Mouse (Mus musculus) CH12.LX (cell line): ENCODE data around the gene Ppp1r3c. TPM values are rescaled to one million over a fixed set of nuclear protein-coding genes. Genes with fewer than 3 reads are reported as not detected.

Experiments used
- DNase-seq: peaks from one replicate; pipeline ENCODE4 v3.0.0-alpha.2; 2013; ENCODE audit errors: extremely low read depth
- H3K27ac ChIP-seq: 2 replicates; pipeline ENCODE4 v1.5.1; 2012; ENCODE audit warnings: low read depth, mild to moderate bottlenecking, control low read depth, moderate library complexity; ENCODE audit not compliant: insufficient read depth
- H3K27me3 ChIP-seq: replicated peaks from 2 replicates; pipeline ENCODE3; 2012; ENCODE audit warnings: inconsistent platforms
- H3K36me3 ChIP-seq, 2 experiments: replicated peaks in 1 of 2; 2 replicates each; pipeline versions ENCODE3 to v1.6.1; 2012; ENCODE audit warnings: inconsistent platforms in 1 of 2, low read length in 1 of 2, mild to moderate bottlenecking in 1 of 2, mixed read lengths in 1 of 2, moderate library complexity in 1 of 2; ENCODE audit not compliant: control insufficient read depth in 1 of 2, insufficient read depth in 1 of 2
- H3K4me1 ChIP-seq, 2 experiments: 2 replicates each; pipeline ENCODE4 v1.6.1; 2012; ENCODE audit warnings: inconsistent platforms in 1 of 2, moderate library complexity in 1 of 2; ENCODE audit not compliant: insufficient read depth in 2 of 2, control insufficient read depth in 1 of 2
- H3K4me2 ChIP-seq: 2 replicates; pipeline ENCODE4 v1.6.1; 2012; ENCODE audit warnings: low read depth, mild to moderate bottlenecking, control low read depth; ENCODE audit not compliant: poor library complexity, insufficient read depth, severe bottlenecking
- H3K4me3 ChIP-seq, 3 experiments: fragments of 150-350 bp in 1 of 3; sonication (generic) in 1 of 3; replicated peaks in 1 of 3; 2 replicates each; pipeline versions ENCODE3 to v1.5.1; 2011 to 2012; ENCODE audit warnings: low read depth in 2 of 3, low read length in 2 of 3, mild to moderate bottlenecking in 2 of 3, moderate library complexity in 2 of 3, control low read depth in 1 of 3, improper control_type of control experiment in 1 of 3, inconsistent platforms in 1 of 3, mixed read lengths in 1 of 3; ENCODE audit not compliant: poor library complexity in 1 of 3
- H3K79me2 ChIP-seq: replicated peaks from 2 replicates; pipeline ENCODE4 v1.6.1; 2012; ENCODE audit warnings: mild to moderate bottlenecking, moderate library complexity; ENCODE audit not compliant: control insufficient read depth, poor library complexity, insufficient read depth, severe bottlenecking; ENCODE audit errors: extremely low read depth
- H3K9ac ChIP-seq: 2 replicates; pipeline ENCODE4 v1.6.1; 2012; ENCODE audit warnings: low read depth, mild to moderate bottlenecking, control low read depth, moderate library complexity; ENCODE audit not compliant: insufficient read depth
- H3K9me3 ChIP-seq: replicated peaks from 2 replicates; pipeline ENCODE3; 2012; ENCODE audit warnings: low read length, inconsistent platforms, mixed read lengths
- CHD1 ChIP-seq: IDR thresholded peaks from 2 replicates; pipeline ENCODE4 v1.6.1; 2012; ENCODE audit warnings: low read depth, low read length, improper control_type of control experiment, inconsistent platforms
- CHD2 ChIP-seq: IDR thresholded peaks from 2 replicates; pipeline ENCODE4 v1.6.1; 2011; ENCODE audit warnings: low read length, improper control_type of control experiment
- CTCF ChIP-seq, 2 experiments: IDR thresholded peaks in 1 of 2; conservative IDR thresholded peaks in 1 of 2; 2 replicates each; pipeline ENCODE4 v1.5.1; 2011 to 2012; ENCODE audit warnings: low read depth in 2 of 2, low read length in 2 of 2, improper control_type of control experiment in 1 of 2, inconsistent platforms in 1 of 2, mild to moderate bottlenecking in 1 of 2, moderate library complexity in 1 of 2
- E2F4 ChIP-seq: IDR thresholded peaks from 2 replicates; pipeline ENCODE4 v1.6.1; 2011; ENCODE audit warnings: low read depth, low read length, improper control_type of control experiment; ENCODE audit not compliant: insufficient replicate concordance
- EP300 ChIP-seq: IDR thresholded peaks from 2 replicates; pipeline ENCODE4 v1.6.1; 2011; ENCODE audit warnings: low read length, improper control_type of control experiment
- ETS1 ChIP-seq: conservative IDR thresholded peaks from 2 replicates; pipeline ENCODE4 v1.6.1; 2012; ENCODE audit warnings: low read depth, mild to moderate bottlenecking, inconsistent platforms, low read length, improper control_type of control experiment, moderate library complexity
- GABPA ChIP-seq: IDR thresholded peaks from 2 replicates; pipeline ENCODE4 v1.6.1; 2012; ENCODE audit warnings: low read depth, low read length, improper control_type of control experiment, inconsistent platforms; ENCODE audit not compliant: insufficient replicate concordance
- KAT2A ChIP-seq: IDR thresholded peaks from 2 replicates; pipeline ENCODE4 v1.6.1; 2012; ENCODE audit warnings: low read length, improper control_type of control experiment, inconsistent platforms; ENCODE audit not compliant: insufficient replicate concordance
- NELFE ChIP-seq: IDR thresholded peaks from 2 replicates; pipeline ENCODE4 v1.6.1; 2011; ENCODE audit warnings: low read depth, low read length, improper control_type of control experiment
- POLR2A ChIP-seq: IDR thresholded peaks from 2 replicates; pipeline ENCODE4 v1.6.1; 2011; ENCODE audit warnings: low read depth, mild to moderate bottlenecking, improper control_type of control experiment, low read length
- SIN3A ChIP-seq: IDR thresholded peaks from 2 replicates; pipeline ENCODE4 v1.6.1; 2012; ENCODE audit warnings: low read length, improper control_type of control experiment, inconsistent platforms
- SMC3 ChIP-seq: IDR thresholded peaks from 2 replicates; pipeline ENCODE4 v1.6.1; 2011; ENCODE audit warnings: low read depth, low read length, improper control_type of control experiment
- UBTF ChIP-seq: IDR thresholded peaks from 2 replicates; pipeline ENCODE4 v1.6.1; 2012; ENCODE audit warnings: low read depth, mild to moderate bottlenecking, inconsistent platforms, low read length, improper control_type of control experiment, moderate library complexity
- USF2 ChIP-seq: conservative IDR thresholded peaks from 2 replicates; pipeline ENCODE4 v1.6.1; 2011; ENCODE audit warnings: low read depth, low read length, improper control_type of control experiment
- ZC3H11A ChIP-seq: IDR thresholded peaks from 2 replicates; pipeline ENCODE4 v1.6.1; 2012; ENCODE audit warnings: low read depth, mild to moderate bottlenecking, inconsistent platforms, low read length, improper control_type of control experiment
- ZMIZ1 ChIP-seq: IDR thresholded peaks from 2 replicates; pipeline ENCODE4 v1.6.1; 2012; ENCODE audit warnings: low read depth, mild to moderate bottlenecking, inconsistent platforms, low read length, improper control_type of control experiment
- ZNF384 ChIP-seq: IDR thresholded peaks from 2 replicates; pipeline ENCODE4 v1.6.1; 2012; ENCODE audit warnings: low read depth, low read length, improper control_type of control experiment, inconsistent platforms
- dilution Hi-C: fragments of 300-500 bp; cut with MboI; formaldehyde crosslinking; loops from 2 replicates; pipeline ENCODE4 v1.14.3; 2020; ENCODE audit warnings: low sequenced_read_pairs; ENCODE audit not compliant: extremely low pct_unique_long_range_greater_than_20kb, extremely low pct_ligation_motif_present
- in situ Hi-C: fragments of 300-500 bp; cut with MboI; formaldehyde crosslinking; loops from 3 replicates; pipeline ENCODE4 v1.14.3; 2019; ENCODE audit warnings: low sequenced_read_pairs, low pct_ligation_motif_present, low pct_unique_long_range_greater_than_20kb, mixed read lengths
- polyA plus RNA-seq: library from polyadenylated mRNA; unstranded; fragments of >175 nt; gene quantifications from 2 replicates; pipeline ENCODE4 v1.2.1, GENCODE M21; 2012; ENCODE audit warnings: low read depth; ENCODE audit not compliant: insufficient read length
- total RNA-seq, 2 experiments: library from RNA; depleted of rRNA; stranded (reverse); fragments of 300-350 nt in 1 of 2; fragments of >200 nt in 1 of 2; gene quantifications; 2 replicates each; pipeline ENCODE4 v1.2.3; 2012 to 2014

Gene Ppp1r3c
- total and polyA plus RNA-seq, 3 experiments = not detected

- no peaks in the 10 kb centered on the region for H3K79me2 ChIP-seq
- DNase-seq = no peak
- no peaks in the 10 kb centered on the region for H3K9me3 ChIP-seq
- no peaks in the 10 kb centered on the region for H3K36me3 ChIP-seq
- no peaks in the 10 kb centered on the region for H3K27me3 ChIP-seq
- H3K4me3 ChIP-seq = no peak overlapping the region
- H3K4me2 ChIP-seq = no peak overlapping the region
- TF ChIP-seq CHD2 (no peak), KAT2A (no peak), GABPA (no peak), EP300 (no peak)
- in situ Hi-C loops = no loop called here
- no peak overlapping the region for H3K9ac ChIP-seq
- H3K4me1 ChIP-seq = peaks cover 3 to 7% of the 10 kb centered on the region in 2 experiments; a peak in 2 of 4 replicates
- H3K27ac ChIP-seq = no peak overlapping the region
- dilution Hi-C loops = no loop called here
Observed at GRCm38 (mm10) chr19:36721139-36721538, 15.3 kb downstream of the Ppp1r3c start.

GRCm38 (mm10) chr19:36716221-36716620 is 20.2 kb downstream of the Ppp1r3c start:
- no peak overlapping the region for H3K9ac ChIP-seq
- dilution Hi-C loops (no loop called here), in situ Hi-C loops (no loop called here)
- H3K27me3 ChIP-seq = no peaks in the 10 kb centered on the region
- TF ChIP-seq ZC3H11A (no peak), UBTF (no peak), CTCF (conservative IDR thresholded peaks at IDR 0.05 in 1 of 2, IDR thresholded peaks at IDR 0.05 in 1 of 2; ENCODE audit: low read depth in 2 of 2, low read length in 2 of 2) (no peak), POLR2A (no peak), ZMIZ1 (no peak)
- H3K4me3 ChIP-seq = no peak overlapping the region
- H3K9me3 ChIP-seq = no peaks in the 10 kb centered on the region
- no peaks in the 10 kb centered on the region for H3K36me3 ChIP-seq
- H3K4me1 ChIP-seq = 0 out of 4 replicates have a peak, but pooled peaks cover 0 to 3% of the 10 kb centered on the region in 2 experiments
- H3K79me2 ChIP-seq = no peaks in the 10 kb centered on the region
- DNase-seq = no peak
- H3K4me2 ChIP-seq = no peak overlapping the region
- H3K27ac ChIP-seq = no peak overlapping the region

- Histone ChIP-seq H3K27ac (no peak overlapping the region), H3K79me2 (no peaks in the 10 kb centered on the region), H3K9me3 (no peaks in the 10 kb centered on the region), H3K9ac (no peak overlapping the region), H3K36me3 (no peaks in the 10 kb centered on the region), H3K4me3 (no peak overlapping the region), H3K4me2 (no peak overlapping the region), H3K4me1 (0 out of 4 replicates have a peak, but pooled peaks cover 0 to 3% of the 10 kb centered on the region in 2 experiments), H3K27me3 (no peaks in the 10 kb centered on the region)
- TF ChIP-seq EP300 = no peak
- TF ChIP-seq E2F4 = no peak
- no peak for TF ChIP-seq USF2
- no peak for TF ChIP-seq CHD1
- no peak for TF ChIP-seq POLR2A
- TF ChIP-seq ETS1 = no peak
- TF ChIP-seq CTCF (conservative IDR thresholded peaks at IDR 0.05 in 1 of 2, IDR thresholded peaks at IDR 0.05 in 1 of 2; ENCODE audit: low read depth in 2 of 2, low read length in 2 of 2) = no peak
- no peak for TF ChIP-seq SMC3
- TF ChIP-seq ZC3H11A = no peak
- TF ChIP-seq SIN3A = no peak
- no peak for TF ChIP-seq ZNF384
- no peak for TF ChIP-seq UBTF
- TF ChIP-seq KAT2A = no peak
- no peak for TF ChIP-seq NELFE
- in situ Hi-C loops (no loop called here), dilution Hi-C loops (no loop called here)
- DNase-seq = no peak
Observed at GRCm38 (mm10) chr19:36715591-36715990, 20.9 kb downstream of the Ppp1r3c start.
